Mouse (Mus musculus) bone marrow, adult 2 months (tissue): ENCODE data around the gene Zfp207.

ENCODE experiments used
- CTCF ChIP-seq: fragments of 200-500 bp; IDR thresholded peaks from 2 replicates; pipeline ENCODE4 v1.5.1; 2011; ENCODE audit warnings: low read length, control low read depth; ENCODE audit not compliant: control insufficient read depth, insufficient read depth
- POLR2A ChIP-seq: fragments of 200-500 bp; IDR thresholded peaks from 2 replicates; pipeline ENCODE4 v1.6.1; 2011; ENCODE audit warnings: low read depth, mild to moderate bottlenecking, control low read depth, low read length, borderline replicate concordance; ENCODE audit not compliant: control insufficient read depth

DNA sequence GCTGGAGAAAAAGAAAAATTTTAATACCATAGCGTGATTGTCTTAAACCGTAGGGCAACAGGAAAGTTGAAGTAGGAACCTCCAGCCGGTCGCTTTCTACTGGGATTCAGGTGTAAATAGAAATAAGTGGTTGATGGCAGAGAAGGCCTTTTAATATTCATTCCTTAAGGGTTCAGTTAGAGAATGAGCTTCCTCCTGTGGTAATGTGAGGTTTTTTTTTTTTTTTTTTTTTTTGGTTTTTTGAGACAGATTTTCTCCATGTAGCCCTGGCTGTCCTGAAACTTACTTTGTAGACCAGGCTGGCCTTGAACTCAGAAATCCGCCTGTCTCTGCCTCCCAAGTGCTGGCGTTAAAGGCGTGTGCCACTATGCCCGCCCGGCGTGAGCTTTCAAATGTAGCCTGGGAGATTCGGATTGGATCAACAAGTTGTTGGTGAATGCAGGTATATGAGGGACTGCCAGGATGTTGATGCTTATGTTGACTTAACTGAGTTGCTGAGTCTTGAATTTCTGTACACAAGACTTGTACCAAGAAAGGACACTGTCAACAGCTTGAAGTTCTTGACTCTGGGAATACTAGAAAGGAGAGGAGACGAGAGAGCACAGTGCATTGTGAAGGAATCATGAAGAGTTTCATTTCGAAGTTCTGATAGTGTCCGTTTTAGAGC, 46.6 kb downstream of the Zfp207 start:
- no peak for TF ChIP-seq POLR2A
- TF ChIP-seq CTCF, result no peak
